8 mouse cellular contexts compared by ENCODE assay signal in genomic region chr6:94647574-94648430, GRCm38 (mm10). TPM values are rescaled to one million over a fixed set of nuclear protein-coding genes. Genes with fewer than 3 reads are reported as not detected.
DNase-seq lines count a peak whose midpoint lies in the region; ATAC-seq and TF ChIP-seq lines count a peak whose summit lies in the region.

No protein-coding gene starts in this region.

- peak; percentile 80 for ATAC-seq in common myeloid progenitor, adult 5-6 weeks (replicated peaks; ENCODE audit: low read depth, poor library complexity, severe bottlenecking)
- peak; percentile 89 for ATAC-seq in hindbrain, postnatal 0 days
- ATAC-seq in limb, embryonic 14.5 days (ENCODE audit: low FRiP score, low read depth), result peak; percentile 91
- peak; percentile 86 for ATAC-seq in midbrain, embryonic 15.5 days (replicated peaks)

- peak; percentile 29 to 62 for DNase-seq in left cerebral cortex, adult 2 months (ENCODE audit: extremely low spot score in 1 of 2, low spot score in 2 of 2)
- no peak for DNase-seq in left cerebral cortex, adult 11 months (ENCODE audit: low spot score)
- DNase-seq in gastrocnemius, postnatal 25 days, result peak; percentile 87
- DNase-seq in hindbrain, postnatal 0 days (ENCODE audit: low spot score), result peak; percentile 73
- peak; percentile 88 for DNase-seq in limb, embryonic 14.5 days (ENCODE audit: low spot score)
- DNase-seq in thymus, postnatal 4 days, result peak; percentile 76

- no peaks in the 10 kb centered on the region for H3K36me3 ChIP-seq in hindbrain, postnatal 0 days (ENCODE audit: insufficient read depth, low read length)
- peaks cover 7% of the 10 kb centered on the region for H3K36me3 ChIP-seq in limb, embryonic 14.5 days (ENCODE audit: control insufficient read depth, insufficient read depth, low read length)
- no peaks in the 10 kb centered on the region for H3K36me3 ChIP-seq in midbrain, embryonic 15.5 days (replicated peaks)

- TF ChIP-seq CTCF in left cerebral cortex, adult 2 months (IDR thresholded peaks at IDR 0.05), result no peak
- no peak for TF ChIP-seq CTCF in hindbrain, postnatal 0 days (IDR thresholded peaks at IDR 0.05; ENCODE audit: low read depth)

- WGBS in hindbrain, postnatal 0 days, result 16% methylated on average over 10 of the region's 10 CpGs
- WGBS in limb, embryonic 14.5 days, result 6% methylated on average over 10 of the region's 10 CpGs
- 11% methylated on average over 10 of the region's 10 CpGs for WGBS in midbrain, embryonic 15.5 days

- intact Hi-C loops in left cerebral cortex, adult 2 months (cut with DNase I), result loop anchor here (5.0 kb wide), 1 partner anchor 49 kb away; no protein-coding TSS in a partner anchor

- no peaks in the 10 kb centered on the region for H3K9me3 ChIP-seq in hindbrain, postnatal 0 days (ENCODE audit: low read length)
- no peaks in the 10 kb centered on the region for H3K9me3 ChIP-seq in limb, embryonic 14.5 days (ENCODE audit: control insufficient read depth, low read length)
- no peaks in the 10 kb centered on the region for H3K9me3 ChIP-seq in midbrain, embryonic 15.5 days

- H3K9ac ChIP-seq in hindbrain, postnatal 0 days (replicated peaks; ENCODE audit: low read length), result 0 out of 2 replicates have a peak overlapping the region, but pooled peaks have one; percentile 21
- H3K9ac ChIP-seq in limb, embryonic 14.5 days (ENCODE audit: low read depth, low read length, severe bottlenecking), result no peak overlapping the region
- H3K9ac ChIP-seq in midbrain, embryonic 15.5 days, result no peak overlapping the region

- peak overlapping the region; percentile 54 for H3K27ac ChIP-seq in left cerebral cortex, adult 2 months
- peak overlapping the region; percentile 69 for H3K27ac ChIP-seq in hindbrain, postnatal 0 days
- peak overlapping the region; percentile 64 for H3K27ac ChIP-seq in limb, embryonic 14.5 days (replicated peaks; ENCODE audit: low read depth, low read length)
- peak overlapping the region; percentile 35; the same call in 1 of the 2 replicates for H3K27ac ChIP-seq in midbrain, embryonic 15.5 days

- TF ChIP-seq POLR2A in limb, embryonic 14.5 days (IDR thresholded peaks at IDR 0.05; ENCODE audit: borderline replicate concordance, extremely low read depth, insufficient read depth, insufficient read length), result no peak

- H3K27me3 ChIP-seq in hindbrain, postnatal 0 days (ENCODE audit: insufficient read depth, low read length), result no peaks in the 10 kb centered on the region
- no peaks in the 10 kb centered on the region for H3K27me3 ChIP-seq in limb, embryonic 14.5 days (ENCODE audit: control insufficient read depth, insufficient read depth, low read length)
- no peaks in the 10 kb centered on the region for H3K27me3 ChIP-seq in midbrain, embryonic 15.5 days (replicated peaks)

- H3K4me2 ChIP-seq in hindbrain, postnatal 0 days (ENCODE audit: low read depth, low read length), result 0 out of 2 replicates have a peak overlapping the region, but pooled peaks have one; percentile 16
- peak overlapping the region; percentile 32 for H3K4me2 ChIP-seq in limb, embryonic 14.5 days (replicated peaks; ENCODE audit: low read depth, low read length, severe bottlenecking)
- H3K4me2 ChIP-seq in midbrain, embryonic 15.5 days, result no peak overlapping the region

- peaks cover 29% of the 10 kb centered on the region for H3K4me1 ChIP-seq in hindbrain, postnatal 0 days (ENCODE audit: insufficient read depth, low read length)
- H3K4me1 ChIP-seq in limb, embryonic 14.5 days (ENCODE audit: control insufficient read depth, insufficient read depth, low read length), result peaks cover 51% of the 10 kb centered on the region
- peaks cover 28% of the 10 kb centered on the region for H3K4me1 ChIP-seq in midbrain, embryonic 15.5 days

- no peak overlapping the region for H3K4me3 ChIP-seq in left cerebral cortex, adult 2 months
- no peak overlapping the region for H3K4me3 ChIP-seq in hindbrain, postnatal 0 days (ENCODE audit: low read length)
- no peak overlapping the region for H3K4me3 ChIP-seq in limb, embryonic 14.5 days (replicated peaks; ENCODE audit: low read length)
- H3K4me3 ChIP-seq in midbrain, embryonic 15.5 days, result no peak overlapping the region

RNA-seq across cellular contexts. Expression of gene Lrig1, which starts 52.2 kb away (rescaled TPM):
- 10 to 100 TPM; 26.0 to 27.3 TPM for total RNA-seq in left cerebral cortex, adult 2 months (2021)
- 1.1 and 3.8 TPM in 2 replicates for total RNA-seq in common myeloid progenitor, adult 5-6 weeks (2017)
- 10 to 100 TPM; 35.9 to 38.8 TPM for total RNA-seq in gastrocnemius, postnatal 25 days (2021)
- total RNA-seq in hindbrain, postnatal 0 days (2014; rRNA removed), result 131 and 146 TPM in 2 replicates
- polyA plus RNA-seq in hindbrain, postnatal 0 days (2015; fragmentation: Nextera tagmentation; extraction: Ambion mirVana), result 23.0 and 27.8 TPM in 2 replicates
- polyA plus RNA-seq in limb, embryonic 14.5 days (2012; rRNA removed), result 49.4 and 59.6 TPM in 2 replicates
- polyA plus RNA-seq in limb, embryonic 14.5 days (2014; fragmentation: Nextera tagmentation; extraction: Ambion mirVana), result 31.2 and 35.1 TPM in 2 replicates
- 16.0 and 18.7 TPM in 2 replicates for polyA plus RNA-seq in midbrain, embryonic 15.5 days (2015; fragmentation: Nextera tagmentation; extraction: Ambion mirVana)
